ENCODE assay signal across 7 mouse cellular contexts in genomic region chr19:5488878-5489571, GRCm38 (mm10). TPM values are rescaled to one million over a fixed set of nuclear protein-coding genes. Genes with fewer than 3 reads are reported as not detected.
DNase-seq lines count a peak whose midpoint lies in the region; ATAC-seq lines count a peak whose summit lies in the region.

No protein-coding gene starts in this region.

- H3K27ac ChIP-seq in intestine, embryonic 15.5 days, result peak overlapping the region; percentile 99
- H3K27ac ChIP-seq in midbrain, embryonic 10.5 days (replicated peaks), result peak overlapping the region; percentile 99

- no peaks in the 10 kb centered on the region for H3K27me3 ChIP-seq in intestine, embryonic 15.5 days (replicated peaks)
- H3K27me3 ChIP-seq in midbrain, embryonic 10.5 days (ENCODE audit: low read depth, poor library complexity, severe bottlenecking), result no peaks in the 10 kb centered on the region

- peak; percentile 86 for ATAC-seq in intestine, embryonic 15.5 days

- H3K4me1 ChIP-seq in intestine, embryonic 15.5 days (replicated peaks), result peaks cover 29% of the 10 kb centered on the region
- peaks cover 47% of the 10 kb centered on the region for H3K4me1 ChIP-seq in midbrain, embryonic 10.5 days

- peak overlapping the region; percentile 50 for H3K9ac ChIP-seq in intestine, embryonic 15.5 days

- H3K4me2 ChIP-seq in intestine, embryonic 15.5 days (replicated peaks), result peak overlapping the region; percentile 87

- intact Hi-C loops in gastrocnemius, postnatal 36 days (cut with DNase I), result loop anchor here (5.0 kb wide), 1 partner anchor 57 kb away; no protein-coding TSS in a partner anchor
- intact Hi-C loops in left cerebral cortex, postnatal 25 days (cut with DNase I), result loop anchor here (2.0 kb wide), 2 partner anchors 14 to 64 kb away; partner anchors contain the start of genes AI837181 and Drap1

- H3K36me3 ChIP-seq in intestine, embryonic 15.5 days, result peaks cover 14% of the 10 kb centered on the region
- peaks cover 47% of the 10 kb centered on the region for H3K36me3 ChIP-seq in midbrain, embryonic 10.5 days

- DNase-seq in adrenal gland, adult 18-20 months (ENCODE audit: low spot score in 2 of 2), result peak; percentile 93
- DNase-seq in embryo, embryonic 11.5 days (ENCODE audit: low read depth, low spot score), result peak; percentile 94
- peak; percentile 94 to 98 for DNase-seq in gastrocnemius, postnatal 36 days
- DNase-seq in left cerebral cortex, postnatal 25 days (ENCODE audit: low spot score in 2 of 2), result peak; percentile 97 to 99
- DNase-seq in midbrain, embryonic 10.5 days (ENCODE audit: low spot score), result peak; percentile 98
- DNase-seq in right cerebral cortex, postnatal 4 days, result peak; percentile 93

- peak overlapping the region; percentile 53 for H3K4me3 ChIP-seq in intestine, embryonic 15.5 days (replicated peaks)
- peak overlapping the region; percentile 86 for H3K4me3 ChIP-seq in midbrain, embryonic 10.5 days

- no peaks in the 10 kb centered on the region for H3K9me3 ChIP-seq in intestine, embryonic 15.5 days
- H3K9me3 ChIP-seq in midbrain, embryonic 10.5 days (replicated peaks), result no peaks in the 10 kb centered on the region

- WGBS in intestine, embryonic 15.5 days, result under 1% methylated on average over 26 of the region's 26 CpGs
- 0% methylated on average over 26 of the region's 26 CpGs for WGBS in midbrain, embryonic 10.5 days

RNA-seq across cellular contexts. Expression of gene Mus81, which starts 0.8 kb away (rescaled TPM):
- total RNA-seq in adrenal gland, adult 18-20 months (2021), result 10 to 100 TPM; 25.1 to 35.8 TPM
- total RNA-seq in gastrocnemius, postnatal 36 days (2021), result 10 to 100 TPM; 16.1 to 19.8 TPM
- 29.5 and 29.8 TPM in 2 replicates for polyA plus RNA-seq in intestine, embryonic 15.5 days (2015; fragmentation: Nextera tagmentation; extraction: Ambion mirVana)
- 10 to 100 TPM; 30.7 to 30.9 TPM for total RNA-seq in left cerebral cortex, postnatal 25 days (2021)
- 41.3 and 47.0 TPM in 2 replicates for polyA plus RNA-seq in midbrain, embryonic 10.5 days (2016; fragmentation: Nextera tagmentation; extraction: Ambion mirVana)

RNA-seq across cellular contexts. Expression of gene Cfl1, which starts 1.2 kb away (rescaled TPM):
- total RNA-seq in adrenal gland, adult 18-20 months (2021), result 100 to 1,000 TPM; 689 to 693 TPM
- 10 to 100 TPM; 67.8 to 72.7 TPM for total RNA-seq in gastrocnemius, postnatal 36 days (2021)
- polyA plus RNA-seq in intestine, embryonic 15.5 days (2015; fragmentation: Nextera tagmentation; extraction: Ambion mirVana), result 2,332 and 2,514 TPM in 2 replicates
- total RNA-seq in left cerebral cortex, postnatal 25 days (2021), result 1,000 to 10,000 TPM; 1,474 to 1,552 TPM
- polyA plus RNA-seq in midbrain, embryonic 10.5 days (2016; fragmentation: Nextera tagmentation; extraction: Ambion mirVana), result 3,131 and 3,331 TPM in 2 replicates

RNA-seq across cellular contexts. Expression of gene 1700020D05Rik, which starts 14.6 kb away (rescaled TPM):
- total RNA-seq in adrenal gland, adult 18-20 months (2021), result 1 to 10 TPM; 1.7 to 2.2 TPM
- under 1 TPM; 0.33 to 0.59 TPM for total RNA-seq in gastrocnemius, postnatal 36 days (2021)
- polyA plus RNA-seq in intestine, embryonic 15.5 days (2015; fragmentation: Nextera tagmentation; extraction: Ambion mirVana), result not detected in 2 replicates
- total RNA-seq in left cerebral cortex, postnatal 25 days (2021), result 1 to 10 TPM; 5.1 to 7.7 TPM
- polyA plus RNA-seq in midbrain, embryonic 10.5 days (2016; fragmentation: Nextera tagmentation; extraction: Ambion mirVana), result not detected in 2 replicates

RNA-seq across cellular contexts. Expression of gene Efemp2, which starts 15.3 kb away (rescaled TPM):
- total RNA-seq in adrenal gland, adult 18-20 months (2021), result 10 to 100 TPM; 56.9 to 91.1 TPM
- 1 to 10 TPM; 5.3 to 6.3 TPM for total RNA-seq in gastrocnemius, postnatal 36 days (2021)
- polyA plus RNA-seq in intestine, embryonic 15.5 days (2015; fragmentation: Nextera tagmentation; extraction: Ambion mirVana), result 118 TPM in 2 replicates
- total RNA-seq in left cerebral cortex, postnatal 25 days (2021), result 10 to 100 TPM; 15.2 to 16.4 TPM
- 67.6 and 69.1 TPM in 2 replicates for polyA plus RNA-seq in midbrain, embryonic 10.5 days (2016; fragmentation: Nextera tagmentation; extraction: Ambion mirVana)

RNA-seq across cellular contexts. Expression of gene Ctsw, which starts 20.7 kb away (rescaled TPM):
- 1 to 10 TPM; 1.0 to 2.1 TPM for total RNA-seq in adrenal gland, adult 18-20 months (2021)
- not detected for total RNA-seq in gastrocnemius, postnatal 36 days (2021)
- polyA plus RNA-seq in intestine, embryonic 15.5 days (2015; fragmentation: Nextera tagmentation; extraction: Ambion mirVana), result 2.1 and 2.9 TPM in 2 replicates
- total RNA-seq in left cerebral cortex, postnatal 25 days (2021), result under 1 TPM; 0.73 to 0.80 TPM
- 1.7 and 2.7 TPM in 2 replicates for polyA plus RNA-seq in midbrain, embryonic 10.5 days (2016; fragmentation: Nextera tagmentation; extraction: Ambion mirVana)

Comparison
In these comparisons a context has a peak if more than half of its experiments do, and no peak if none do; other contexts are left out.
1. Peak in every context shown above with its lines: DNase-seq, ATAC-seq, H3K4me3 ChIP-seq and H3K27ac ChIP-seq.
2. RNA of gene Cfl1, which starts 1.2 kb away (total RNA-seq): 1,474 to 1,552 TPM in left cerebral cortex, postnatal 25 days and 689 to 693 TPM in adrenal gland, adult 18-20 months; 67.8 to 72.7 TPM in gastrocnemius, postnatal 36 days; every median in the first group is over 4 times any median in the second.